Mouse (Mus musculus): ENCODE data around the gene Sc5d.

Gene Sc5d

DNA sequence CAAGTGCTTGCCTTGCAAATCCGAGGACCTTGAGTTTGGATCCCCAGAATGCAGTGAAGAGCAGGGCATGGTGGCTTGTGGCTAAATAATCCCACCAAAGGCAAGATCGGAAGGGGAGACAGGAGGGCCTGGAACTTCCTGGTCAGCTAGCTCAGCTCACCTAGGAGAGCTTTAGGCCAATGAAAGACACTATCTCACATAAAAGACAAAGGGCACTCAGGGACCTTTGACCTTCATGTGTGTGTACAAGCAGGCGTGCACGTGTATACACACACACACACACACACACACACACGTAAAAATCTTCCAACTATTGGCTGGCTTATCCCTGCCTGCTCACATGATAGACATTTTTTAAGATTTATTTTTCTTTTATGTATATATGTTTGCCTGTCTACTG lies 3.6 kb downstream of the Sc5d start:
- no peak for DNase-seq (ENCODE audit: low read depth, low spot score)

DNA sequence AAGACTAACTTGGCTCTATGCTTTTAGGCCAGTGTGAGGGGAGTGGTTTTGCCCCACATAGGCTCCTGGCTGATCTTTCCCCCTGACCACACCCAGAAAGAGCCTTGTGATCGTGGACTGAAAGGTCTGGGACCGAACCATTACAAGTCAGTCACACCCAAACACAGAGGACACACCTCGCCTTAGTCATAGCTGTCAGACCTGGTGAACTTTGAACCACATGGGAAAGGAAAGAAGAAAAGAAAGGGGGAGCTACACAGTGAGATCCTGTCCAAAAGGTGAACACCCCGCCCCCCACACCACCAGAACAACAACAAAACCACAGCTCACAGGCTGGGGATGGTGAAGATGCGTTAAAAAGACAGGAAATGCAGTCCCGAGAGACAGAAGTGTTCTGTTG lies 14.9 kb downstream of the Sc5d start:
- no peak for DNase-seq (ENCODE audit: low read depth, low spot score)

- no peak for DNase-seq (ENCODE audit: low read depth, low spot score)
Measured at GRCm38 (mm10) chr9:42246688-42247087, 17.4 kb downstream of the Sc5d start.

DNA sequence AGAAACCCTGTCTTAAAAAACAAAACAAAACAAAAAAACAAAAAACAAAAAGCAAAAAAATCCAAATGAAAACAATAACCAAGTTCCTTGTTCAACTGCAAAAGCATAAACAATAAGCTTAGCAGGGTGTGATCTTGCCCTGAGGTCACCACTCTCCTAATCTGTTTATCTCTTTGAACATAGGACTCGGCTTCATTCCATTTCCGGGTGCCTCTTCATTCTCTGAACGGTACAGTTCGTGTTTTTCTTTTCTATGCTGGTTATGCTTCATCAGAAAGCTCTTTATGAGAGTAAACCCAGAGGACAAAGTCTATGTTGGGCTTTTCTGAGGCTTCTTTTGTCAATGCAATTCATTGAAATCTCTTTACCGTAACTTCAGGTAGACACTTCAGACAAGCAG lies 19.9 kb downstream of the Sc5d start:
- no peak for DNase-seq (ENCODE audit: low read depth, low spot score)

- peak; percentile 56 for DNase-seq (ENCODE audit: low read depth, low spot score)
Measured at GRCm38 (mm10) chr9:42241021-42241420, 23.0 kb downstream of the Sc5d start.

DNA sequence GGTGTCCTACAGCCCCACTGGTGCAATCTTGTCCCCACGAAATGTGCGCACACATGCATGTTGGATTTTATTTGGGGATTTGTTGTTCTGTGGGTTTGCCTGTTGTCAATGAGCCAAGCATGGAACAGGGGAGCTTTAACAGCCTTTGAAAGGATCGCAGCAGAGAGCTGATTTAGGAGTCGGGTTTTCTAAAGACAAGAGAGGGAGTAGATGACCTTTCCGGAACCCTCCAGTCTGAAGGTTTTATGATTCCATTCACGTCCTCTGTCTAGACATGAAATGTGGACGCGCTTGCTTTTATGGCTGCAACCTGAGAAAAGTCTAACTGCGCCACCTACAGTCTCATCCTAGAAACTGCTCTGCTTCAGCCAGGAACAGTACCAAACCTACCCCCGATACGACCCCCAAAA lies 23.5 kb downstream of the Sc5d start:
- DNase-seq (ENCODE audit: low read depth, low spot score), result peak; percentile 89

- no peak for DNase-seq (ENCODE audit: low read depth, low spot score)
Measured at GRCm38 (mm10) chr9:42238827-42239226, 25.2 kb downstream of the Sc5d start.

DNA sequence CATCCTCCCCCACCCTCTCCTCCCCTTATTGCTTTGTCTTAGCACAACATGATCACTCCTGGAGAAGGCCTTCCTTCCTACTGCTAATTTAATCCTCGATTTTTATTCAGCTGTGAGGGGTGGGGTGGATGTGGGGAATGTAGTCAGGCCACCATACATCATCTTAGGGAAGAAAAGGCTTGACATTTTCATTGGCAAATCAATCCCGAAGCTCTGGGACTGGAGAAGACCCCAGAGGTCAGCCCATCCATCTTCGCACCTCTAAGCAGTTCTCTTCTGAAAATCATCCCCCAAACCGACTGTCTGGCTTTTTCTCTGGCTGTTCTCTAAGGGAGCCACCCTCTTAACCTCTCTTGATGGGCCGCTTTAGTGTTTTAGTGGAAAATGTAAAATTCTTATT lies 32.9 kb downstream of the Sc5d start:
- no peak for DNase-seq (ENCODE audit: low read depth, low spot score)

GRCm38 (mm10) chr9:42230333-42230732 lies 33.7 kb downstream of the Sc5d start:
- DNase-seq (ENCODE audit: low read depth, low spot score), result no peak

DNA sequence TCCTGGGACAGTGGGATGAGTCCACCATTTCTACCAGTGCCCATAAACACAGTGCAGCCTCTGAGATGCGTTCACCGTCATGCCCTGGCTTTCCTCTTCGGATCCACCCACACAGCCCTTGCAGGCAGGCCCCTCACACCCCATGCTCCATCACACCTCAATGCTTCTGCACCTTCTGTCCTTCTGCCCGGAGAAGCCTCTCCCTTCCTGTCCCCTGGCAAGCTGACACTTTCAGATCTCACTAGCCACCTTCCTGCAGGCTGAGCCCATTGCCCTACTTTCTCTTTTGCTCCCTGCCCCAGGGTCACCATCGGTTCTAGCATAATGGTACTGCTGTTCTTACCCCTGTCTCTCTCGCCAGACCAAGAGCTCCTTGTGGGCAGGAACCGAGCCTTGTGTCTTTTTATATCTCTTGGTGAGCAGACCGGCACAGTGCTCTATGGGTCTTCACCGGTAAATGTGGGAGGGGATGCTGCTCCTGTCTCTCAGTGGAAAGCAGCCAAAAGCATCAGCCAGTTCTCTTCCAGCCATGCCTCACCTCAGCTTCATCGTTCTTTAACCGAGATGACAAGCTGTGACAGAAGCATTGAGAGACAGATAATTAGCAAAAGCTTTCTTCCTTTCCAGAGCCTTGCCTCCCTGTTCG lies 34.5 kb downstream of the Sc5d start:
- peak; percentile 96 for DNase-seq (ENCODE audit: low read depth, low spot score)

GRCm38 (mm10) chr9:42227804-42228203 lies 36.3 kb downstream of the Sc5d start:
- no peak for DNase-seq (ENCODE audit: low read depth, low spot score)

GRCm38 (mm10) chr9:42219001-42219660 lies 44.9 kb downstream of the Sc5d start:
- DNase-seq (ENCODE audit: low read depth, low spot score), result peak; percentile 46

- peak; percentile 79 for DNase-seq (ENCODE audit: low read depth, low spot score)
Measured at GRCm38 (mm10) chr9:42217685-42218084, 46.4 kb downstream of the Sc5d start.

DNA sequence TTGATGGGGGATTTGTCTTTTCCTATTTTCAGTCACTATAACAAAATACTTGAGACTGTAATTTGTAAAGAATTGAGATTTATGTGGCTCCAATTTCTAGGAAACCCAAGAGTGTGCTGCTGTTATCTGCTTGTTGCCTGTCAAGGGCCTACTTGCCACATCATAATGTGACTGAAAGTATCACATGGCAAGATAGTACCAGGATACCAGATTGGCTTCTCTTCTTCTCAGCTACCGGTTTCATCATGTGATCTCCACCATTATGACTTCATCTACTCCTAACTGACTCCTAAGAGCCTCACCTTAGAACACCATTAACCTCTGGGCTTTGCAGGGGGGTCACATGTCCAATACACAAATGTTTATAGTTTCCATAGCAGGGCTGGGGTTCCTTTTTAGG lies 49.9 kb downstream of the Sc5d start:
- DNase-seq (ENCODE audit: low read depth, low spot score), result no peak

GRCm38 (mm10) chr9:42213142-42213541 lies 50.9 kb downstream of the Sc5d start:
- no peak for DNase-seq (ENCODE audit: low read depth, low spot score)

- peak; percentile 83 for DNase-seq (ENCODE audit: low read depth, low spot score)
Measured at GRCm38 (mm10) chr9:42209666-42210065, 54.4 kb downstream of the Sc5d start.

GRCm38 (mm10) chr9:42208463-42208862 lies 55.6 kb downstream of the Sc5d start:
- DNase-seq (ENCODE audit: low read depth, low spot score), result peak; percentile 88

DNA sequence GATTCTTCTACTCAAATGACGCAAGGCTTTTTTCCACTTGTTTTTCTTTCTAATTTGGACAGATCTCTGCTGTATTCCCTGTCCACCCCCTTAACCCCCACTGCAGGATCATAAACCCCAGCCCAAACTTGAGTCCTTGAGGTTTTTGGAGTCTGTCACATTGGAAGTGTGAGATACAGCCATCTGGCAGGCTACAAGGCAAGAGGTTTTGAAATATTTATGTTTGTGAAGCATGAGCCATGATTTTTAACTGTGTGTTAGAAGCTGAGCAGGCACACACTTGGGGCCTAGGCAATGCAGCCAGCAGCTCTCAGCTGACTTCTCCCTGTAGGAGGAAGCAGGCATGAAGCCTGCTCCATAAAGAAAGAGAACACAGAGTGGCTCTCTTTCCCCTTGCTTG lies 57.3 kb downstream of the Sc5d start:
- DNase-seq (ENCODE audit: low read depth, low spot score), result peak; percentile 69

DNA sequence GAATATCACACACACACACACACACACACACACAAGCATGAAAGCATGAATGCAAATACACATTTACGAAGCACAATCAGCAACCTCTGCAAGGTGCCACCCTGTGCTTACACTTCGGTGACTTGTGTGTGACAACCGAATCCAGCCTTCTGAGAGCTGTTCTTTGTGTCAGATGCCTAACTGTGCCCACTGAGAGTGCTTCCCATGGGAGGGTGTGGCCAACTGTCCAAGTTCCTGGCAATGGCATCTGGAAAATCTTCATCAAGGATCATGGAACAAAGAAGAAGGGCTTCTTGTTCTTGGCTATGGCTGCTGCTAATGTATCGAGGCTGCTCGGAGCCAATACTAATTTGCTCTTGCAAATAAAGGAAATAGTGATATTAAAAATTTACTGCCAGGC lies 61.8 kb downstream of the Sc5d start:
- DNase-seq (ENCODE audit: low read depth, low spot score), result no peak
